Mouse (Mus musculus): ENCODE measurements around the gene Rtp2. TPM values are rescaled to one million over a fixed set of nuclear protein-coding genes. Genes with fewer than 3 reads are reported as not detected.

The Rtp2 gene
- polyA plus RNA-seq, 1 experiment from 2014 or later: not detected

- 0 out of 2 replicates have a peak, but pooled peaks cover under 1% of the 10 kb centered on the region for H3K9me3 ChIP-seq (ENCODE audit: control insufficient read depth, low read length)
- ATAC-seq (ENCODE audit: low FRiP score, low TSS enrichment): no peak
Measured at GRCm38 (mm10) chr16:23972901-23973300, 40.7 kb upstream of the Rtp2 start.

GRCm38 (mm10) chr16:23972126-23972740 is 40.0 kb upstream of the Rtp2 start:
- Histone ChIP-seq H3K27ac (ENCODE audit: low read depth, low read length) (no peak overlapping the region), H3K4me3 (ENCODE audit: low read length) (no peak overlapping the region), H3K9me3 (ENCODE audit: control insufficient read depth, low read length) (0 out of 2 replicates have a peak, but pooled peaks cover 3% of the 10 kb centered on the region), H3K36me3 (ENCODE audit: control insufficient read depth, insufficient read depth, low read length) (peaks cover 2% of the 10 kb centered on the region; the same call in 1 of the 2 replicates), H3K9ac (ENCODE audit: low read depth, low read length) (no peak overlapping the region), H3K27me3 (ENCODE audit: control insufficient read depth, insufficient read depth, low read length) (no peaks in the 10 kb centered on the region), H3K4me2 (replicated peaks; ENCODE audit: low read depth, low read length) (no peak overlapping the region), H3K4me1 (ENCODE audit: control insufficient read depth, insufficient read depth, low read length) (0 out of 2 replicates have a peak, but pooled peaks cover 4% of the 10 kb centered on the region)
- WGBS: 77% methylated on average over 20 of the region's 20 CpGs
- ATAC-seq (ENCODE audit: low FRiP score, low TSS enrichment): no peak

More at GRCm38 (mm10) chr16:23972901-23973300, 40.7 kb upstream of the Rtp2 start:
- Histone ChIP-seq H3K9ac (ENCODE audit: low read depth, low read length) (no peak overlapping the region), H3K27me3 (ENCODE audit: control insufficient read depth, insufficient read depth, low read length) (no peaks in the 10 kb centered on the region), H3K36me3 (ENCODE audit: control insufficient read depth, insufficient read depth, low read length) (peaks cover 2% of the 10 kb centered on the region; the same call in 1 of the 2 replicates), H3K27ac (ENCODE audit: low read depth, low read length) (no peak overlapping the region), H3K4me2 (replicated peaks; ENCODE audit: low read depth, low read length) (no peak overlapping the region), H3K4me1 (ENCODE audit: control insufficient read depth, insufficient read depth, low read length) (0 out of 2 replicates have a peak, but pooled peaks cover 4% of the 10 kb centered on the region), H3K4me3 (ENCODE audit: low read length) (no peak overlapping the region)
- WGBS: 81% methylated on average over 11 of the region's 11 CpGs

DNA sequence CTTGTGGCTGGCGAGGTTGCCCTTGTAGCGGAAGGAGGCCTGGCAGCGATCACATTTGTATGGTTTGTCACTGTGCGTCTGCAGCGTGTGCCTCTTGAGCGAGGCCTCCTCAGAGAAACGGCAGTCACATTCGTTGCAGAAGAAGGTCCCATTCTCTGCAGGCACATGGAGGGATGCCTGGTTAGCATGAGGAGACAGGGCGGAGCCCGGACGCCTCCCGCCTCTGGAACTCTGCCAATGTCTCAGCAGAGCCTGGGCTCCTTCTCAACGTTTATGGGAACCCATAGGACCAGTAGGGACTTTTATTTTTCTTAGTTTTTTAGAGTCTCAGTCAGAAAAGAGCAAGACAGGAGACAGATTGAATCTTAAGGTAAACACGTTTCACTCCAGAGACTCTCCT is 37.7 kb upstream of the Rtp2 start:
- no peak overlapping the region for H3K27ac ChIP-seq (ENCODE audit: low read depth, low read length)
- WGBS: 76% methylated on average over 14 of the region's 14 CpGs
- 0 out of 2 replicates have a peak, but pooled peaks cover 4% of the 10 kb centered on the region for H3K4me1 ChIP-seq (ENCODE audit: control insufficient read depth, insufficient read depth, low read length)
- H3K27me3 ChIP-seq (ENCODE audit: control insufficient read depth, insufficient read depth, low read length): no peaks in the 10 kb centered on the region
- H3K9me3 ChIP-seq (ENCODE audit: control insufficient read depth, low read length): 0 out of 2 replicates have a peak, but pooled peaks cover 3% of the 10 kb centered on the region
- H3K36me3 ChIP-seq (ENCODE audit: control insufficient read depth, insufficient read depth, low read length): peaks cover 2% of the 10 kb centered on the region; the same call in 1 of the 2 replicates
- H3K4me3 ChIP-seq (ENCODE audit: low read length): no peak overlapping the region
- 0 out of 2 replicates have a peak, but pooled peaks have one; percentile 35 for ATAC-seq (ENCODE audit: low FRiP score, low TSS enrichment)
- no peak overlapping the region for H3K4me2 ChIP-seq (replicated peaks; ENCODE audit: low read depth, low read length)
- no peak overlapping the region for H3K9ac ChIP-seq (ENCODE audit: low read depth, low read length)

- Histone ChIP-seq H3K4me2 (replicated peaks; ENCODE audit: low read depth, low read length) (no peak overlapping the region), H3K4me1 (ENCODE audit: control insufficient read depth, insufficient read depth, low read length) (0 out of 2 replicates have a peak, but pooled peaks cover 4% of the 10 kb centered on the region), H3K36me3 (ENCODE audit: control insufficient read depth, insufficient read depth, low read length) (peaks cover 2% of the 10 kb centered on the region; the same call in 1 of the 2 replicates), H3K27ac (ENCODE audit: low read depth, low read length) (no peak overlapping the region), H3K9ac (ENCODE audit: low read depth, low read length) (no peak overlapping the region), H3K4me3 (ENCODE audit: low read length) (no peak overlapping the region), H3K9me3 (ENCODE audit: control insufficient read depth, low read length) (0 out of 2 replicates have a peak, but pooled peaks cover 3% of the 10 kb centered on the region), H3K27me3 (ENCODE audit: control insufficient read depth, insufficient read depth, low read length) (no peaks in the 10 kb centered on the region)
- WGBS: 89% methylated on average over 4 of the region's 4 CpGs
- ATAC-seq (ENCODE audit: low FRiP score, low TSS enrichment): no peak
Measured at GRCm38 (mm10) chr16:23968888-23969287, 36.7 kb upstream of the Rtp2 start.

GRCm38 (mm10) chr16:23967301-23967700 is 35.1 kb upstream of the Rtp2 start:
- Histone ChIP-seq H3K36me3 (ENCODE audit: control insufficient read depth, insufficient read depth, low read length) (no peaks in the 10 kb centered on the region; the same call in 1 of the 2 replicates), H3K9ac (ENCODE audit: low read depth, low read length) (no peak overlapping the region), H3K27ac (ENCODE audit: low read depth, low read length) (no peak overlapping the region), H3K4me3 (ENCODE audit: low read length) (no peak overlapping the region), H3K27me3 (ENCODE audit: control insufficient read depth, insufficient read depth, low read length) (no peaks in the 10 kb centered on the region), H3K9me3 (ENCODE audit: control insufficient read depth, low read length) (0 out of 2 replicates have a peak, but pooled peaks cover 3% of the 10 kb centered on the region), H3K4me1 (ENCODE audit: control insufficient read depth, insufficient read depth, low read length) (0 out of 2 replicates have a peak, but pooled peaks cover 4% of the 10 kb centered on the region), H3K4me2 (replicated peaks; ENCODE audit: low read depth, low read length) (no peak overlapping the region)
- 89% methylated on average over 7 of the region's 7 CpGs for WGBS
- no peak for ATAC-seq (ENCODE audit: low FRiP score, low TSS enrichment)

- ATAC-seq (ENCODE audit: low FRiP score, low TSS enrichment): no peak
- Histone ChIP-seq H3K4me3 (ENCODE audit: low read length) (no peak overlapping the region), H3K27ac (ENCODE audit: low read depth, low read length) (no peak overlapping the region), H3K9me3 (ENCODE audit: control insufficient read depth, low read length) (0 out of 2 replicates have a peak, but pooled peaks cover 3% of the 10 kb centered on the region), H3K4me1 (ENCODE audit: control insufficient read depth, insufficient read depth, low read length) (0 out of 2 replicates have a peak, but pooled peaks cover 4% of the 10 kb centered on the region), H3K36me3 (ENCODE audit: control insufficient read depth, insufficient read depth, low read length) (no peaks in the 10 kb centered on the region; the same call in 1 of the 2 replicates), H3K4me2 (replicated peaks; ENCODE audit: low read depth, low read length) (no peak overlapping the region), H3K27me3 (ENCODE audit: control insufficient read depth, insufficient read depth, low read length) (no peaks in the 10 kb centered on the region), H3K9ac (ENCODE audit: low read depth, low read length) (no peak overlapping the region)
- 86% methylated on average over 14 of the region's 14 CpGs for WGBS
Measured at GRCm38 (mm10) chr16:23966066-23966465, 33.9 kb upstream of the Rtp2 start.

DNA sequence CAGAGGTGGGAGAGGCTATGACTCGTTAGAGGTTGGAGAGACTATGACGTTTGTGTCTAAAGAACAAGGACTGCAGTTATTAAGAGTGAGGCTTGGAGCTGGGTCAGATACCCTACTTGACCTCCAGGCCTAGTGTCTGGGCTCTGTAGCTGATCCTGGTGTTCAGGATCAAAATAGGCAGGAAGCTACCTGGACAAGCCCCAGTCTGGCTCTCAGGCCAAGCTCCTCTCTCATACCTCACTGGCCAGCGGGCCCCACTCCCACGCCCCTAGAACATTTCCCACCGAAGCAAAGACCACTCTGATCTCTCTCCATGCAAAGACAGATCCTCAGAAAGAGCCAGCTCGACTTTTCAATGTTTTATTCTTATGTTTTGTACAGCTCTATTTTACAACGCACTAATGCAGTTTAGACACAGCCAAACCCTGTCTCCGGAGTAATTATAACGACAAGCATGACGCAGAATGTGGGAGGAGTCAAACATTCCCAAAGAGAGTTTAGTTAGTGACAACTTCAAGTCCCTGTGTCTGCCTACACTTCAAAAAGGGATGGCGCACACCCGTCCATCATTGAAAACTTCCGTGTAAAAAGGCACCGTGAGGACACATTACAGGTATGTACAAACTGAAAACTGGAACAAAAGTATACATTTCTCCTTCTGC is 32.6 kb upstream of the Rtp2 start:
- H3K36me3 ChIP-seq (ENCODE audit: control insufficient read depth, insufficient read depth, low read length): no peaks in the 10 kb centered on the region; the same call in 1 of the 2 replicates
- H3K27ac ChIP-seq (ENCODE audit: low read depth, low read length): no peak overlapping the region
- H3K4me3 ChIP-seq (ENCODE audit: low read length): no peak overlapping the region
- H3K4me2 ChIP-seq (replicated peaks; ENCODE audit: low read depth, low read length): no peak overlapping the region
- H3K9ac ChIP-seq (ENCODE audit: low read depth, low read length): no peak overlapping the region
- no peaks in the 10 kb centered on the region for H3K4me1 ChIP-seq (ENCODE audit: control insufficient read depth, insufficient read depth, low read length)
- WGBS: 78% methylated on average over 14 of the region's 14 CpGs
- no peaks in the 10 kb centered on the region for H3K27me3 ChIP-seq (ENCODE audit: control insufficient read depth, insufficient read depth, low read length)
- no peak for ATAC-seq (ENCODE audit: low FRiP score, low TSS enrichment)
- 0 out of 2 replicates have a peak, but pooled peaks cover 3% of the 10 kb centered on the region for H3K9me3 ChIP-seq (ENCODE audit: control insufficient read depth, low read length)

DNA sequence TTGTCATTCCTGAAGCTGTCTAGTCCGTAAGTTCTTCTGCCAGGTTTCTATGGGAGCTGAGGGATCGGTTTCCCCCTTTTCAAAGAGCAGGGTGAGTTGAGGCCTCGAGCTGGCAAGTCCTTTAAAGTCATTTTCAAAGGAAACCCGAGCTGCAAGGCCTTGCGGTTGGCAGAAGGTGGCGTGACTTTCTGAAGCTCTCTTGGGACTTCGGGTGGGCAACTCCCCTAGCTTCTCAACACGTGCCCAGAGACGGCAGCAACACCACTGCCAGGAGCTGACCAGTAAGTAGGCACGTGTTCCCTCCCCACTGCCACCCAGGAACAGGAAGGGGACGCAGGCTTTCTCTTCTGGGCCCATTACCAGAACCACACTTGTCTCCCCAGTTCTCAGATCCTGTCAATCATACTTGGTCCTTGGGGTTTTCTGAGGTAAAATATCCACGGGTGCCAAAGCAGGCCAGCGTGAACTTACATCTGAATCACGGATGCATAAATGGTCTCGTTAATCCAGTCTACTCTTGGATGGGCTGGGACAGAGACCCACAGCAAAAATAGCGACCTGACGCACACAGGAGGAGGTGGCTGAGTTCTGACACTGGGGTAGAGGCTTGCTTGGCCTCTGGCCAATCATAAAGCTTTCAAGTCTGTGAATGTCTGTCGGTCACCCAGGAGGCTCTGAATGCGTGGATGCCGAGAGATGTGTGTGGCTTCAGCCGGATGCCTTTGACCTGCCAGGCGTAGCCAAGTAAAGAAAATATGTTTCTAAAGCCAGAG is 31.9 kb upstream of the Rtp2 start:
- H3K4me2 ChIP-seq (replicated peaks; ENCODE audit: low read depth, low read length): no peak overlapping the region
- no peak overlapping the region for H3K27ac ChIP-seq (ENCODE audit: low read depth, low read length)
- H3K4me3 ChIP-seq (ENCODE audit: low read length): no peak overlapping the region
- 47% methylated on average over 22 of the region's 22 CpGs for WGBS
- no peaks in the 10 kb centered on the region; the same call in 1 of the 2 replicates for H3K36me3 ChIP-seq (ENCODE audit: control insufficient read depth, insufficient read depth, low read length)
- no peaks in the 10 kb centered on the region for H3K27me3 ChIP-seq (ENCODE audit: control insufficient read depth, insufficient read depth, low read length)
- H3K4me1 ChIP-seq (ENCODE audit: control insufficient read depth, insufficient read depth, low read length): no peaks in the 10 kb centered on the region
- H3K9ac ChIP-seq (ENCODE audit: low read depth, low read length): no peak overlapping the region
- H3K9me3 ChIP-seq (ENCODE audit: control insufficient read depth, low read length): 0 out of 2 replicates have a peak, but pooled peaks cover 3% of the 10 kb centered on the region
- ATAC-seq (ENCODE audit: low FRiP score, low TSS enrichment): no peak

All from kidney, embryonic 14.5 days (tissue).